Mouse (Mus musculus): ENCODE measurements at regions not wholly inside any gene's neighbourhood (a gene's known extent, or its start where the extent isn't known, plus 50 kb on each side); places are given as distances from the start of the nearest gene placed in this dataset.

- TF ChIP-seq CTCF (IDR thresholded peaks at IDR 0.05; ENCODE audit: low read depth) (no peak), EP300 (optimal IDR thresholded peaks at IDR 0.05) (no peak)
Observed at GRCm38 (mm10) chr2:74951401-74952260, 126.0 kb downstream of the Mtx2 start.

All from stomach, postnatal 0 days (tissue).